Mouse (Mus musculus): Measurements from ENCODE around the gene Elac2. TPM values are rescaled to one million over a fixed set of nuclear protein-coding genes. Genes with fewer than 3 reads are reported as not detected.
A peak's percentile ranks its signal among the peaks of the same experiment; 100 is the strongest.

Elac2 gene
- total RNA-seq (2021): 10 to 100 TPM; 24.9 to 29.5 TPM

DNA sequence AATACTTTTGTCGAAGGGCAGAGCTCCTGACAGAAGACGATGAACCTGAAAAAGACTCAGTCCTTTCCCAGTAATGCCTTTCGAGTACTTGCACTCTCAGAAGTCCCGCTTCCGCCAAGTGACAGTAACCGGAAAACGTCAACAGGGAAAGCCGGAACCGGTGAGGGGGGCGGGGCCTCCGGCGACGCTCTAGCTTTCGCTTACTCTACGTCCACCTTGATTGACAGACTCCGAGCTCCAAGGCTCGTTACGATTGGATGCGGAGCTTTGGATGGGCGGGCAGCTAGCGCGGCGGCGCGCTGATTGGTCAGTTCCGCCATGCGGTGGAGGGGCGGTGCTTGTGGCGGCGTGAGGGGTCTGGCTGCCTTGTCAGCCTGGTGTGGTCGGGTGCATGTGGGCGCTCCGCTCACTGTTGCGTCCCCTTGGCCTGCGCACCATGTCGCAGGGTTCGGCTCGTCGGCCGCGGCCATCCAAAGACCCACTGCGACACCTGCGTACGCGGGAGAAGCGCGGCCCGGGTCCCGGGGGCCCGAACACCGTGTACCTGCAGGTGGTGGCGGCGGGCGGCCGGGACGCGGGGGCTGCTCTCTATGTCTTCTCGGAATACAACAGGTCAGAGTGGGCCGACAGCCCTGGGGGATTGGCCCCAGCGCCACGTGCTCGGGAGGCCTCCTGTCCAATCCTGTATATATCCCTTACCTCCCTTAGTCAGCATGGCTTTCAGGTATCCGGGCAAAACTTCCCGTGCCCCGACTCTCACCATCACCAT lies at the start of gene Elac2:
Gene Elac2 (plus strand): TSS at position 319 of the 769 bp plus-strand sequence.
- intact Hi-C loops (cut with DNase I): no loop called here
- peak; percentile 98 for DNase-seq (ENCODE audit: low spot score in 2 of 2)

DNA sequence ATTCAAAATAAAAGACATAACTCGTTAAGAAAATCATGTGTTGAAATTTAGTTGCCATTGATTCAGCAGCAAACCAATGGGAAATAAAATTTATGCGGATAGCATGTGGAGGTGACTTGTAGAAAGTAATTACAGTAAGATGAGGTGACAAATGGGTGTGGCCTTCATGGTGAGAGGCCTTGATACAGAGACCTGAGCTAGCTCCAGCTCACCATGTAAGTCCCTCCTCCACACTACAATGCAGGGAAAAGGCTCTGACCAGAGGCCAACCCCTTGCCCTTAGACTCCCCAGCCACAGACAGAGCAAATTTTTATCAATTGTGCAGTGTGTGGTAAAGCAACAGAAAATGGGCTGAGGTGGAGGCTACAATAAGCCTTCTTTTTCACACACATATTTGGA lies 49.7 kb upstream of the Elac2 start:
- DNase-seq (ENCODE audit: low spot score in 2 of 2): no peak
- intact Hi-C loops (cut with DNase I): no loop called here

DNA sequence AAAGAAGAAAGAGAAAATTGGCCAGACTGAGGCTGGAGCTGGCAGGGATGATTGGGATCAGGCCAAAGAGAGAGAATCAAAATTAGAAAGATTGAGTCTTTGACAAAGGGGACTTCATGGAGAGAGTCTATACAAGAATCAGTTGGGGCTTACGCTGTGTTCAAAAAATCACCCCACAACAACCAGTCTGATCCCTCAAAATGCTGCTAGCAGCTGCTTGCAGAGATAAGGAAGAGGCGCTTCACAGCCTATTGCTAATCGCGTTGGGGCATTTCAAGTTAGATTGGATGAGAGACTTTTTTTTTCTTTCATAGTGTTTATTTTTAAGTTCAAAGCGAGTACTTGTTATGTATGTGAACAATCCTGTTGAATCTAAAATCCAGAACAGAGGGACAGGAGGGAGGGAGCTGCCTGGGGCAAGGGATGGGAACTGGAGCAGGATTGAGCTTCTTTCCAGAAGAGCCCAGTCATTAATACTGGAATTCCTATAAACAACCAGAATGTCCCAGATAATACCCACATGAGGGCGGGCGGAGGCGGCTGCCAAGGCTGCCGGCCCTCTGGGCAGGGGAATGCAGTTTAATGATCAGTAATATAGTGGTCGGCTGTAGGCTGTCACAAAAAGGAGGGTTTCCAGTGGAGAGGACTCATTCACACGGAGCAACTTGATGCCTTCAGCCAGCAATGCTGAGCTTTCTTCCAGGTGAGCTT lies 47.6 kb upstream of the Elac2 start:
- DNase-seq (ENCODE audit: low spot score in 2 of 2): no peak
- intact Hi-C loops (cut with DNase I): no loop called here

DNA sequence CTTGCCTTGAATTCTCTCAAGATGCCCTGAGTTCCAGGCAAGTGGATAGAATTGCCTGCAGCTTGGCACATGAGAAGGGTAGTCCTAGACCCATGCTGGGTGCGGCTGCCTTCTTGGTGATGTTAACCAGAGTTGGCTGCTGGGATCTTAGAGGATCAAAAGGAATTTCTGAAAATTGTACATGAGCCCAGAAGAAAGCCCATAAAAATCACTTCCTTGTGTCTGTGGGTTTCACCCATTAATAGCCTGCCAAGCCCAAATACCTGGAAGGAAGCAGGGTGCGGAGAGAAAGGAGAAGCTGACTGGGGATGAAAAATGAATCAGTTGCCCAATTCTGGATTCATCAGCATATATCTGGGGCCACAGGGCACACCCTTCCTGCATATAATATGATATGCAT lies 41.6 kb upstream of the Elac2 start:
- DNase-seq (ENCODE audit: low spot score in 2 of 2): no peak
- intact Hi-C loops (cut with DNase I): no loop called here

DNA sequence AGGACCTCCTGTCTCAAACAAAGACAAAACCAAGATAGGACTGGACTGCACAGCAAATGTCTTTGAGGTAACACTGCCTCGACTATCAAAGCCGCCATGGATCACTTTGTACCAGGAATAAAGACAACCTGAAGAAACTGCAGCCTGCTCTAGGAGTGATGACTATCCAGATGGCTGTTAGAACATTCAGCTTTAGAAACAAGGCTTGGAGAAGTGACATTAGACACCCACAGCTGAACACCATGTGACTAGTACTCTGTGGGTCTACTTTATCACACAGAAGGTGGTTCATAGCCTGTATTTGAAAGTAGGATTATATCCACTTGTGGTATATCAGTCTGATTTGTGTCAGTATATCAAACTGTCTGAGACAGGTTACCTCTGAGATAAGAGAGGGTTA lies 37.6 kb upstream of the Elac2 start:
- intact Hi-C loops (cut with DNase I): no loop called here
- DNase-seq (ENCODE audit: low spot score in 2 of 2): no peak

DNA sequence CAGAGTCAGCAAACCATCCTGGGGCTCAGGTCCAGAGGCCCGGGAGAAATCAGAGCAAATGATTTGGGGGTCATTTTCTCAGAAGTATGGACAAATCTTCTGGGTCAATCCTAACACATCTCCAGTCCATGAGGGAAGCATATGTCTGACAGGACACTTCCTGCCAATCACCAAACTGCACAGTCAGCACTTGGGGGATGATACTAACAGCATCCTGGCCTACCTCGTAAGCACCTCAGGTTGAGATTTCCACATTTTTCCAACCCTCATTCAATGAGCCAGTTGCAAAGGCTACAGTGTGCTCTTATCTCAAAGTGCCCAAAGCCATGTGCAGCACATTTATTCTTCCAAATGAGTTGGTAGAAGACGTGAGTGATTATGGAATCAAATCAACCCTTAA lies 29.1 kb upstream of the Elac2 start:
- intact Hi-C loops (cut with DNase I): no loop called here
- DNase-seq (ENCODE audit: low spot score in 2 of 2): no peak

DNA sequence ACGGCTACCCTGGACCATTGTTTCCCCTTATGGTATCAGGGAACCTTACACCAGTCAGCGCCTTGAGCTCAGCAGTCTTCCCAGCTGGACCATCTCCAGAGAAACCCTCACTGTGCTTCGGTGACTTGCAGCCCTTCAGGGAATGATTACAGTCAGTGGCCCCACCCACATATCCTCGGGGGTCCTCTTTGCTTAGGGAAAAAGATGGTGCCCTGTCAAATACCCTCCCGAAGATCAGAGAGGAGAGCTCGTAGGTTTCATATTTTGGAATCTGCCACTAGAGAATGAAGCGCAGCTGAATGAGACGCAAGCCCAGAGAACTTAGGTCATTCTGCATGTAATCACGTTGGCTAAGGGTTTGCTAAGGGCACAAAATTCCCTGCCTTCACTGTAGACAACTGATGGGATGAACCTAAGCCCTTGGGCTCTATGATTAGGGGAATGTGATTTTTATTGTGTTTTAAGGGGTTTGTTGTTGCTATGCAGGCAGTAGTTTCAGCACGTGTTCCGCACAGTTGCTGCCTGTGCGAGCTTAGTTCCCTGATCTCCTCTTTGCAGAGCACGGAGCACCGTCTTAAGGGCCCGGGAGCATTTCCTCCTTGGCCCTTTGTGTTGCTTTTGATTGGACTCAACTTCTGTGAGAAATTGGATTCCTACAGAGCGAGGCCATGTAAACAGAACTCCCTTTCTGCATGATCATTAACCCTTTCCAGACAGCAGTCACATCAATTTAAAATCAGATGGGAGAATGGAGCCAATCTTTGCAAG lies 21.7 kb upstream of the Elac2 start:
- DNase-seq (ENCODE audit: low spot score in 2 of 2): no peak
- intact Hi-C loops (cut with DNase I): no loop called here

DNA sequence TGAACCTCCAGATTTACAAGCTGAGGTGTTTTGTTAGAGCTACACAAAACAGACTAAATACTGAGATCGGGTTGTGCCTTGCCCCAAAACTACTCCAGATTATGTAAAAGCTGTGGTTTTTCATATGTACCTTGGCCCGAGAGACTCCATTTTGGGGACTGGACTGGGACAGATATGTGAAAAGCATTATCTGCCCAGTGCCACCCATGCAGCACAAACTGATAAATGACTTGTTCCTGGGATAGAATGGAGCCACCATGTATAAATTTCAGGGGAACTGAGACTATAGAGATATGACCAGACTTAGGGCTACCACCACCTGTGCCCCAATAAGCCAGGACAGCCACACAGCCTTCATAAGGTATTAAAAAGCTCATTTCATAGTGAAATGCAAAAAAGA lies 16.2 kb upstream of the Elac2 start:
- intact Hi-C loops (cut with DNase I): loop anchor here (10.0 kb wide), 1 partner anchor 518 kb away; no protein-coding TSS in a partner anchor
- no peak for DNase-seq (ENCODE audit: low spot score in 2 of 2)

DNA sequence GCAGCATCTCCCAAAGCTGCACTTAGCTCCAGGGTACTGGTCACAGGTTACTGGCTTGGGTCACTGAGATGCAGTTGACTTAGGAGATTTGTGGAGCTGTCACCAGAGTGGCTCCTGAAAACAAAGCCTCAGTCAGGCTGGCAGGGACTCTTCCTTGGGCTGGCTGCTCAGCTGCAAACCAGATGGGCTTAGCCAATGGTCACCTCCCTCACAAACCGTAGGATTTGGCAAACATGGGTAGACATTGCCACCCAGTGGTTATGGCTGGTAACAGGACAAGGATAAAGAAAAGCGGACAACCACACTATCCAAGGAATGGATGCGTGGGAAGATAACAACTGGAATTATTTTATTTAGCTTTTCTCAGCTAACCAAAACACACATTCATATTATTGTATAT lies 10.3 kb upstream of the Elac2 start:
- intact Hi-C loops (cut with DNase I): loop anchor here (2.0 to 10.0 kb wide), 4 partner anchors 524 to 1746 kb away; partner anchors contain the start of gene Hs3st3b1
- peak; percentile 63 to 78 for DNase-seq (ENCODE audit: low spot score in 2 of 2)

DNA sequence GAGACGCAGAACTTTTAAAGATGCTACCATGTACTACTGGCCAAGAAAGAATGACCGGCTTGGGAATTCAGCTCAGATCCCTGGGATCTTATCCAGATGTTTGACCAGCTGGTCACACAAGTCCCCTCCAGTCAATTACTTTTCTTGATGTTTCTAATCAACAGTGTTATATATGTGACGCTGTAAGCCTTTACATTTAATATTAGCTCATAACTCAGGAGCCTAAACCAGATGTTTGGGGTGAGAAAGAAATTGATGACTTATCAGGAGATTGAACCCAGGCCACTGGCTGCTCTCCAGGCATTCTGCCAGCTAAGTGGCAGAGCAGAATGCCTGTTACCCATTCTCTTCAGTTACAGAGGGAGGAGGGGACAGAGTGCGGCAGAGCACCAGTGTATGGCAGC lies 9.9 kb upstream of the Elac2 start:
- intact Hi-C loops (cut with DNase I): loop anchor here (2.0 to 10.0 kb wide), 4 partner anchors 524 to 1747 kb away; partner anchors contain the start of gene Hs3st3b1
- no peak for DNase-seq (ENCODE audit: low spot score in 2 of 2)

DNA sequence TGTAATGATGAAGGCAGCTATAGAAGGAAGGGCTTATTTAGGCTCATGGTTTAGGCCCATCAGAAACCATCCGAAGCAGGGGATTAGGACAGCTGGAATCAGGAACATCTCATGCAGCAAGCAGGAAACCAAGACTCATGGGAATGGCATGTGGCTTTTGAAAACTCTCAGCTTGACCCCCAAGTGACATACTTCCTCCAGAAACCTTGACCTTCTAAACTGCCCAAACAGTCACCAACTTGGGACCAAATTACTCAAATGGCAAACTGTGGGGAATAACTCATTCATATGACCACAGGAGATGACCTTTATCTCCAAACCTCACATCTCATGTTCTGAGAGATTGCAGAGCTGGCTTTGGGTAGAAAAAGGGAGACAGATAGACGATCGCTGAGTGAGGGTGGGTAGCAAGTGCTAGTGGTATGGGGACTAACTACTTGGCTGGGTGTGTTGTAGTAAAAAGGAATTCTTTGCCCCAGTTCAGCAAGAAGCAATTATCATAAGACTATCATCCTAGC lies 7.3 kb upstream of the Elac2 start:
- intact Hi-C loops (cut with DNase I): no loop called here
- DNase-seq (ENCODE audit: low spot score in 2 of 2): no peak

DNA sequence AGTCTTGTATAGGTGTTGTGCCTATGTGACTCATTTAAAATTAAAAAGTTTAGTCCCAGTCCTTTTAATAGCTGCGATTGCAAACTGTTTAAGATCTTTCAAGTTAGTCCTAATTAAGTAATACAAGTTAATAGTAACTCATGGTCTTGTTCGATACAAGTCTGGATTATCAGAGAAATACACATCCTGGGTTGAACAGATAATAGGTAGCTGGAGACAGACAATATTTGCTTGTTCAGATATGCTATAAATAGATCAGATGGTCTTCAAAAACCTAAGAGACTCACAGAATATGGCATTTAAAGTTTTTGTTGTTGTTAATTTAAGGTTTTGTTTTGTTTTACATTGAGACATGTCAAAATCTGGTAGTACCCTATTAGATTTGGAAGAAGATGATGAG lies 6.4 kb upstream of the Elac2 start:
- DNase-seq (ENCODE audit: low spot score in 2 of 2): no peak
- intact Hi-C loops (cut with DNase I): no loop called here

DNA sequence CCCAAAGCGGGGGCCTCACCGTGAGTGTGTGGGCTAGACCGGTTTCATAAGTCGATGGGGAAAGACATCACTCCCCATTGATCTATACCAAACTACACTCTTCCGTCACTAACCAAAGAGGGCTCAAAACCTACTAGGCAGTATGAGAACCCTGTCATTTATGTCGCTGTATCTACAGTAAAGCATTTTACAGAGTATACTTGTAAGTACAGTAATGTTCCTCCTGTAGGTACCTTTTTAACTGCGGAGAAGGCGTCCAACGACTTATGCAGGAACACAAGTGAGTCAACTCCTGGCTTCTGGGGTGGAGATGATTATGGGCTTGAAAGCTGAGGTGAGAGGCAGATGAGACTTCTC lies 629 bp downstream of the Elac2 start:
- intact Hi-C loops (cut with DNase I): no loop called here
- no peak for DNase-seq (ENCODE audit: low spot score in 2 of 2)

DNA sequence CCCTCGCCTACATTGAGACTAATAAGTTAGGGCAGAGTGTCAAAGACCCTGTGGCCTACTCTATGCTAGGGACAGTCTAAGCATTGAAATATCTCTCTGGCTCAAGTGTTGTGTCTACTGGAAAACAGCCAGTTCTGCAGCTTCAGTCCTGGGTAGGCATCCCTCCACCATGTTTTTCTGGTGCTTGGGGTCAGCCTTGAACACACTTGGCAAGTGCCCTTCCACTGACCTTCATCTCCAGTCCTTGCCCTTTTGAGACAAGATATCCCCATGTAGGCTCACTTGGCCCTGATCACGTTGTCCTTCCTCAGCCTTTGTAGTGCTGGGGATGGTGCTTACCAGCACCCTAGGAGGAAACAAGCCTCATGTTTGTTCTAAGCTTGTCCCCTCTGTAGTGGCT lies 9.7 kb downstream of the Elac2 start:
- intact Hi-C loops (cut with DNase I): no loop called here
- DNase-seq (ENCODE audit: low spot score in 2 of 2): no peak

DNA sequence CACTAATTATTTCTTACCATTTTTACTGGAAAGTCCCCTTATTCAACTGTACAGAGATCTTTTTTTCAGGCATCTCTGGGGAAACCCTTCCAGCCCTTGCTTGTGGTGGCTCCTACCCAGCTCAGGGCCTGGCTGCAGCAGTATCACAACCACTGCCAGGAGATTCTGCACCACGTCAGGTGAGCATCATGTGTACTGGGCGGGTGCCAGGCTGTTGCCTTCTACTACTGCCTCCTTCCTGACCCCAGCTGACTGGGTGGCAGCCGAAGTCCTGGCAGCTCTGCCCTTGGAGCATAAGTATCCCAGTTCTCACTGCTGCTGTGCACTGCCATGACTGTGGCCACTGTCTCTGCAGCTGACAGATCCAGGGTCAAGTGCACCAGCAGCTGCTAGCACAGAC lies 19.6 kb downstream of the Elac2 start:
- intact Hi-C loops (cut with DNase I): no loop called here
- no peak for DNase-seq (ENCODE audit: low spot score in 2 of 2)

DNA sequence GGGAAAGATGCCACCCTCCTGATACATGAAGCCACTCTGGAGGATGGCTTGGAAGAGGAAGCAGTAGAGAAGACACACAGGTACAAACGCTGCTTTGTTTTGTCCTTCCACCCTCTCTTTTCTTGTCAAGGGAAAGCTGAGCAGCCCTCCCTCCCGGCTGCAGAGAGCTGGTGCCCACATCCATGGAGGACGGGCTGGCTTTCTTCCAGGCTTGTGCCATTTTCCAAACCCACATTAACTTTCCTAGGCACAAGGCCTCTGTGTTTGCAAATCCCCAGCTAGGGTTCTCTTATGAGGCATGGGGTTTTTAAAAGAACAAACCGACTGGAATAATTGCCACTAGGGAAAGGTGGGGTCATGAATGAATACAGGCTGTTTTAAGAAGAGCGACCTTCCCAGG lies 20.8 kb downstream of the Elac2 start:
- DNase-seq (ENCODE audit: low spot score in 2 of 2): no peak
- intact Hi-C loops (cut with DNase I): loop anchor here (10.0 kb wide), 1 partner anchor 685 kb away; no protein-coding TSS in a partner anchor

DNA sequence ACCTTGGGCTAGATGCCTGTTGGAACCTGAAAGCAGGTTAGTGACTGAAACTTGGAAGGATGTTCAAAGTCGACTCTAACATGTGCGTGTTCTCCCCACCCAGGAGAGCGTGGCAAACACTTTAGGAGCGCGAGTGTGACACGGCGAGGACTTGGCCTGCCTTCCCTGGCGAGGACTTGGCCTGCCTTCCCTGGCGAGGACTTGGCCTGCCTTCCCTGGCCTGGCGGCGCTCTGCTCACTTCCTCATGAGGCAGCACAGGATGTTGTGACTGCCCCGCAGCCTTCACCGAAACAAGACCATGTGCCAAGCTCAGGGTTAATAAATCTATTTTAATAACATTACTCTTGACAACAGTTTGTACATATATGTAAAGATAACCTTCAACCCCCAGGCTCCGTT lies 22.9 kb downstream of the Elac2 start:
- intact Hi-C loops (cut with DNase I): loop anchor here (10.0 kb wide), 1 partner anchor 683 kb away; no protein-coding TSS in a partner anchor
- DNase-seq (ENCODE audit: low spot score in 2 of 2): no peak

DNA sequence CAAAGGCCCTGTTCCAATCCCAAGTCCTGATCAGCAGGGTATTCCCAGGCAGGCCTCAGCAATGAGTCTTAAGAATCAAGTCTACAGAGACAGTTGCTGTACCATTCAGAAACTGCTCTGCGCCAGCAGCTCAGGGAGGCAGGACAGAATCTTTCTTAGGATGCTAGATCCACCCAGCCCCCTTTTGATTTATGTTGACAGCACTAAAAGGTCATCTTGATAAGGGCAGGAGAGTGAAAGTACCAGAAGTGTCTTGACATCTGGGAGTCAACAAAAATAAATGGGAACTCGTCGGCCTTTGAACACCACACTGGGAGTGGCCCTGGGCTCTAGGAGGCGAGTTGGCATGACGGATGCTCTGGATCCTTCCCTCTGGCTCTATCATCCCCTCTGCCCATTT lies 24.8 kb downstream of the Elac2 start:
- intact Hi-C loops (cut with DNase I): loop anchor here (10.0 kb wide), 1 partner anchor 681 kb away; no protein-coding TSS in a partner anchor
- no peak for DNase-seq (ENCODE audit: low spot score in 2 of 2)

DNA sequence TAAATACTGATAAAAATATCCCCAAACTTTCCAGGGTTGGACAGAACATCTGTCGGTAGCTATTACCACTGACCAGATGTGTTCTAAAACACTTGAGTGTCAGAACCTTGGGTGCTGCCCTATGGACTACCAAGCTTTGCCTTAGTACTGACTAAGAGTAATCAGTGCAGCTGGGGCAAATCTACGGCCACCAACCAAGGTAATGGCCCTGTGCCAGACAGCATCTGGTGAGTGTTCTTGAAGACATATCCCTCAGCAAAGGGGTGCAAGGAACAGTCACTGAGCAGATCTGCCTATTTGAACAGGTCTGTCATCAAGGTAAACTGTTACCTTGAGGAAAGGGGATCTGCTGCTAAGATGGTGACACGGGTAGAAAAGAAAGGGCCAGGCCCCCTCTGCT lies 26.0 kb downstream of the Elac2 start:
- no peak for DNase-seq (ENCODE audit: low spot score in 2 of 2)
- intact Hi-C loops (cut with DNase I): loop anchor here (10.0 kb wide), 1 partner anchor 680 kb away; no protein-coding TSS in a partner anchor

DNA sequence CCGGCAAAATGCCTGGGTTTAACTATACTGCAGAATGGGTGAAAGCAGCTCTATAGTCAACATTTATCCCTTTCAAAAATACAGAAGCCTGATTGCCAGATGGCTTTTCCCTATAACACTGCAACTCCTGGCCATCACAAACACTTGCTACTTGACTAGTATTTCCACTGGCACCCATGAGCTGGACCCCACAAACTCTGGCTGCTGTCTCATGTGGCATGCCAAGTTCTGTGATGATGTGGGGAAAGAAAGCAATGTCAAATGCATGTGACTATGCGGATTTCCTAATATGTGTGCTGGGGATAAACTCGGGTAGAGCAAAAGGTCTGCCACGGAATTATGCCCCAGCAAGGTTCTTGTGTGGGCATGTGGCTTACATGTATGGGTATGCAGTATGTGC lies 27.2 kb downstream of the Elac2 start:
- no peak for DNase-seq (ENCODE audit: low spot score in 2 of 2)
- intact Hi-C loops (cut with DNase I): loop anchor here (10.0 kb wide), 1 partner anchor 679 kb away; no protein-coding TSS in a partner anchor

Data from left cerebral cortex, postnatal 36 days (tissue).